Mouse (Mus musculus) G1E (cell line): Measurements from ENCODE around the gene Cadm4.

Source experiments
- CTCF ChIP-seq: IDR thresholded peaks from 2 replicates; pipeline ENCODE4 v1.5.1; 2012; ENCODE audit warnings: low read depth, low read length, inconsistent platforms, mixed read lengths
- GATA1 ChIP-seq: IDR thresholded peaks from 2 replicates; pipeline ENCODE4 v1.6.1; 2012; ENCODE audit warnings: borderline replicate concordance, low read length, inconsistent platforms, mixed read lengths
- POLR2AphosphoS5 ChIP-seq: IDR thresholded peaks from 2 replicates; pipeline ENCODE4 v1.6.1; 2012; ENCODE audit warnings: low read depth, low read length, inconsistent platforms; ENCODE audit not compliant: insufficient replicate concordance
- TAL1 ChIP-seq: conservative IDR thresholded peaks from 2 replicates; pipeline ENCODE4 v1.6.1; 2012; ENCODE audit warnings: low read depth, low read length, inconsistent platforms, mixed read lengths

GRCm38 (mm10) chr7:24450585-24451017 lies 31.2 kb upstream of the Cadm4 start:
- TF ChIP-seq CTCF (no peak), GATA1 (no peak), POLR2AphosphoS5 (no peak), TAL1 (no peak)
